Mouse (Mus musculus) midbrain, postnatal 0 days (tissue): ENCODE results near the gene Pomgnt1. TPM values are rescaled to one million over a fixed set of nuclear protein-coding genes. Genes with fewer than 3 reads are reported as not detected.

ENCODE experiments used
- ATAC-seq: fragments of 200-750 bp; cut with Nextera tagmentation; 2 replicates; pipeline ENCODE4 v1.8.0; 2017; ENCODE audit warnings: moderate number of reproducible peaks, mild to moderate bottlenecking, moderate TSS enrichment, moderate library complexity; ENCODE audit not compliant: low FRiP score
- DNase-seq: peaks from one replicate; pipeline ENCODE4 v3.0.0-alpha.2; 2015; ENCODE audit warnings: low spot score
- H3K27ac ChIP-seq: fragments of 300-500 bp; sonication (generic); 2 replicates; pipeline ENCODE4 v1.5.1; 2014; ENCODE audit warnings: low read depth, mild to moderate bottlenecking, low read length, mixed read lengths
- H3K27me3 ChIP-seq: fragments of 300-500 bp; sonication (generic); 2 replicates; pipeline ENCODE4 v1.6.1; 2014; ENCODE audit warnings: low read length, control low read depth, mixed read lengths; ENCODE audit not compliant: insufficient read depth
- H3K36me3 ChIP-seq: fragments of 300-500 bp; sonication (generic); 2 replicates; pipeline ENCODE4 v1.6.1; 2014; ENCODE audit warnings: low read length, control low read depth, mixed read lengths; ENCODE audit not compliant: insufficient read depth
- H3K4me1 ChIP-seq: fragments of 300-500 bp; sonication (generic); 2 replicates; pipeline ENCODE4 v1.6.1; 2014; ENCODE audit warnings: mild to moderate bottlenecking, control low read depth, antibody characterized with exemption, low read length, mixed read lengths; ENCODE audit not compliant: insufficient read depth
- H3K4me2 ChIP-seq: fragments of 300-500 bp; sonication (generic); 2 replicates; pipeline ENCODE4 v1.6.1; 2014; ENCODE audit warnings: low read depth, mild to moderate bottlenecking, low read length, mixed read lengths; ENCODE audit not compliant: poor library complexity, severe bottlenecking
- H3K4me3 ChIP-seq: fragments of 300-500 bp; sonication (generic); 2 replicates; pipeline ENCODE4 v1.5.1; 2014; ENCODE audit warnings: low read depth, mild to moderate bottlenecking, low read length, moderate library complexity
- H3K9ac ChIP-seq: fragments of 300-500 bp; sonication (generic); replicated peaks from 2 replicates; pipeline ENCODE4 v1.6.1; 2014; ENCODE audit warnings: mild to moderate bottlenecking, low read length, moderate library complexity, mixed read lengths; ENCODE audit not compliant: poor library complexity, severe bottlenecking
- H3K9me3 ChIP-seq: fragments of 300-500 bp; sonication (generic); 2 replicates; pipeline ENCODE4 v1.6.1; 2016; ENCODE audit warnings: low read length, control low read depth
- CTCF ChIP-seq: IDR thresholded peaks from 2 replicates; pipeline ENCODE4 v1.5.1; 2016; ENCODE audit warnings: antibody characterized with exemption, mild to moderate bottlenecking
- WGBS: fragments of 180-500 bp; shearing (Covaris S2); extraction: QIAGEN DNeasy Blood & Tissue Kit; methylation state at CpG from one replicate; pipeline ENCODE4 v1.1.7; 2014; 5-methylcytosine and 5-hydroxymethylcytosine counted together
- polyA plus RNA-seq: library from polyadenylated mRNA; unstranded; fragments of >200 nt; fragmentation: Nextera tagmentation; extraction: Ambion mirVana; gene quantifications from 2 replicates; pipeline ENCODE4 v1.2.1, GENCODE M21; 2015
- total RNA-seq: library from RNA; depleted of rRNA; stranded (reverse); fragments of >200 nt; gene quantifications from 2 replicates; pipeline ENCODE4 v1.2.3, GENCODE M21; 2014

Pomgnt1 gene
- total and polyA plus RNA-seq, 2 experiments from 2014 or later = 58.1 to 78.5 TPM

GRCm38 (mm10) chr4:116164759-116165554, 41.3 kb downstream of the Pomgnt1 start:
- Histone ChIP-seq H3K9ac (no peak overlapping the region), H3K27ac (no peak overlapping the region), H3K4me2 (no peak overlapping the region), H3K27me3 (no peaks in the 10 kb centered on the region), H3K4me1 (no peaks in the 10 kb centered on the region), H3K4me3 (no peak overlapping the region), H3K36me3 (no peaks in the 10 kb centered on the region), H3K9me3 (no peaks in the 10 kb centered on the region)
- ATAC-seq (no peak), DNase-seq (no peak)
- 84% methylated on average over 2 of the region's 2 CpGs for WGBS
- no peak for TF ChIP-seq CTCF

- Histone ChIP-seq H3K4me3 (no peak overlapping the region), H3K27me3 (no peaks in the 10 kb centered on the region), H3K4me1 (no peaks in the 10 kb centered on the region), H3K27ac (no peak overlapping the region), H3K4me2 (no peak overlapping the region), H3K36me3 (no peaks in the 10 kb centered on the region), H3K9ac (no peak overlapping the region), H3K9me3 (no peaks in the 10 kb centered on the region)
- ATAC-seq (no peak), DNase-seq (no peak)
- TF ChIP-seq CTCF = no peak
- WGBS = 76% methylated on average over 8 of the region's 8 CpGs
Measured at GRCm38 (mm10) chr4:116165708-116166407, 42.2 kb downstream of the Pomgnt1 start.

GRCm38 (mm10) chr4:116167404-116167803, 43.8 kb downstream of the Pomgnt1 start, which contains the start of gene Tspan1:
Gene Tspan1 (minus strand): TSS chr4:116167601.
- WGBS = 31% methylated on average over 7 of the region's 7 CpGs
- Histone ChIP-seq H3K9me3 (no peaks in the 10 kb centered on the region), H3K4me3 (no peak within 1 kb of the TSS), H3K27ac (no peak within 1 kb of the TSS), H3K4me1 (no peaks in the 10 kb centered on the region), H3K4me2 (no peak within 1 kb of the TSS), H3K9ac (no peak within 1 kb of the TSS), H3K27me3 (no peaks in the 10 kb centered on the region), H3K36me3 (no peaks in the 10 kb centered on the region)
- ATAC-seq (no peak), DNase-seq (no peak)
- peak; percentile 16; the same call in 1 of the 2 replicates for TF ChIP-seq CTCF

GRCm38 (mm10) chr4:116168617-116169352, 45.1 kb downstream of the Pomgnt1 start:
- Histone ChIP-seq H3K4me3 (no peak overlapping the region), H3K36me3 (no peaks in the 10 kb centered on the region), H3K9ac (no peak overlapping the region), H3K9me3 (no peaks in the 10 kb centered on the region), H3K4me2 (no peak overlapping the region), H3K4me1 (no peaks in the 10 kb centered on the region), H3K27ac (no peak overlapping the region), H3K27me3 (no peaks in the 10 kb centered on the region)
- ATAC-seq (peak; percentile 57), DNase-seq (peak; percentile 81)
- 80% methylated on average over 7 of the region's 8 CpGs for WGBS
- TF ChIP-seq CTCF = peak; percentile 80

GRCm38 (mm10) chr4:116169353-116169672, 45.7 kb downstream of the Pomgnt1 start:
- Histone ChIP-seq H3K27me3 (no peaks in the 10 kb centered on the region), H3K9me3 (no peaks in the 10 kb centered on the region), H3K4me3 (no peak overlapping the region), H3K4me2 (no peak overlapping the region), H3K27ac (no peak overlapping the region), H3K9ac (no peak overlapping the region), H3K36me3 (no peaks in the 10 kb centered on the region), H3K4me1 (no peaks in the 10 kb centered on the region)
- WGBS = 65% methylated on average over 3 of the region's 3 CpGs
- ATAC-seq = no peak
- TF ChIP-seq CTCF = no peak
- DNase-seq = no peak
